Mouse (Mus musculus) intestine, embryonic 14.5 days (tissue): Measurements from ENCODE around the gene Efcab5. TPM values are rescaled to one million over a fixed set of nuclear protein-coding genes. Genes with fewer than 3 reads are reported as not detected.

Source experiments
- ATAC-seq: fragments of 200-750 bp; cut with Nextera tagmentation; replicated peaks from 2 replicates; pipeline ENCODE4 v1.8.0; 2017; ENCODE audit warnings: low read depth, moderate number of reproducible peaks, moderate TSS enrichment, moderate library complexity; ENCODE audit not compliant: low FRiP score, low TSS enrichment
- DNase-seq: peaks from one replicate; pipeline ENCODE4 v3.0.0-alpha.2; 2018; ENCODE audit warnings: low spot score
- H3K27ac ChIP-seq: fragments of 300-500 bp; sonication (generic); 2 replicates; pipeline ENCODE4 v1.5.1; 2014; ENCODE audit warnings: low read depth, mild to moderate bottlenecking, control low read depth
- H3K27me3 ChIP-seq: fragments of 300-500 bp; sonication (generic); replicated peaks from 2 replicates; pipeline ENCODE4 v1.6.1; 2014; ENCODE audit warnings: low read length, control low read depth; ENCODE audit not compliant: control insufficient read depth, insufficient read depth
- H3K36me3 ChIP-seq: fragments of 300-500 bp; sonication (generic); 2 replicates; pipeline ENCODE4 v1.6.1; 2014; ENCODE audit warnings: low read length, control low read depth; ENCODE audit not compliant: control insufficient read depth, insufficient read depth
- H3K4me1 ChIP-seq: fragments of 300-500 bp; sonication (generic); replicated peaks from 2 replicates; pipeline ENCODE4 v1.6.1; 2014; ENCODE audit warnings: low read length, control low read depth, mixed read lengths; ENCODE audit not compliant: control insufficient read depth, insufficient read depth
- H3K4me2 ChIP-seq: fragments of 300-500 bp; sonication (generic); 2 replicates; pipeline ENCODE4 v1.6.1; 2014; ENCODE audit warnings: low read length
- H3K4me3 ChIP-seq: fragments of 300-500 bp; sonication (generic); 2 replicates; pipeline ENCODE4 v1.5.1; 2014; ENCODE audit warnings: low read depth, low read length, control low read depth, mixed read lengths
- H3K9ac ChIP-seq: fragments of 300-500 bp; sonication (generic); 2 replicates; pipeline ENCODE4 v1.6.1; 2014; ENCODE audit warnings: mild to moderate bottlenecking, low read length
- H3K9me3 ChIP-seq: fragments of 300-500 bp; sonication (generic); 2 replicates; pipeline ENCODE4 v1.6.1; 2016; ENCODE audit warnings: low read length, control low read depth; ENCODE audit not compliant: control insufficient read depth
- WGBS: fragments of 180-500 bp; shearing (Covaris S2); extraction: QIAGEN DNeasy Blood & Tissue Kit; methylation state at CpG from one replicate; pipeline ENCODE4 v1.1.7; 2014; 5-methylcytosine and 5-hydroxymethylcytosine counted together
- polyA plus RNA-seq: library from polyadenylated mRNA; unstranded; fragments of >200 nt; fragmentation: Nextera tagmentation; extraction: Ambion mirVana; gene quantifications from 2 replicates; pipeline ENCODE4 v1.2.1, GENCODE M21; 2014

The Efcab5 gene
- polyA plus RNA-seq, 1 experiment from 2014 or later: 0.58 TPM

DNA sequence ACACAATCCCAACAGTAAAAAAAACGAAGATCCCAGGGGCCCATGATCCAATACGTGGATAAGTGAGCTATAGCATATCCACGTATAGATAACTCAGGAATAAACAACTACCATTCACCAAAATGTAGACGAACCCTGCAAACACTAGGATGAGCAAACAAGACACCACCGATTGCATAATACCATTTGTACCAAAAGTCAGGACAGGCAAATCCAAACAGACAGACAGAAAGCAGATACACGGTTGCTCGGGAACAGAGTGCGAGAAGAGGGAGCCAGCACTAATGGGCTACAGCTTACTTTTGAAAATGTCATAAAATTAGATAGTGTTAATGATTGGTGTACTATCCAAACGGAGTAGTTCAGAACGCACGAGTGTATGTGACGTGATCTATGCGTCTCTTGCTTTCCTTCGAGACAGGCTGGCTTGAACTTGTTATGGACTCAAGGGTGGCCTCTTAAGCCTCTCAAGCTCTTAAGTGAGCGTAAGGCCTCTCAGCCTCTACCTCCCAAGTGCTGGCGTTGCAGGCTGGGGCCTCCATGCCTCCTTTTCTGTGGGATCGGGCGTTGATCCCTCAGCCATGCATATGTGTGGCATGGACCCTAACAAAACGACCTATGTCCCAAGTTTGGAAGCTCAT is 90.3 kb downstream of the Efcab5 start:
- Histone ChIP-seq H3K4me1 (peaks cover 10% of the 10 kb centered on the region), H3K27me3 (no peaks in the 10 kb centered on the region), H3K4me2 (no peak overlapping the region), H3K9me3 (no peaks in the 10 kb centered on the region), H3K27ac (no peak overlapping the region), H3K4me3 (no peak overlapping the region), H3K9ac (no peak overlapping the region), H3K36me3 (no peaks in the 10 kb centered on the region)
- DNase-seq: no peak
- WGBS: 42% methylated on average over 19 of the region's 19 CpGs
- no peak for ATAC-seq

DNA sequence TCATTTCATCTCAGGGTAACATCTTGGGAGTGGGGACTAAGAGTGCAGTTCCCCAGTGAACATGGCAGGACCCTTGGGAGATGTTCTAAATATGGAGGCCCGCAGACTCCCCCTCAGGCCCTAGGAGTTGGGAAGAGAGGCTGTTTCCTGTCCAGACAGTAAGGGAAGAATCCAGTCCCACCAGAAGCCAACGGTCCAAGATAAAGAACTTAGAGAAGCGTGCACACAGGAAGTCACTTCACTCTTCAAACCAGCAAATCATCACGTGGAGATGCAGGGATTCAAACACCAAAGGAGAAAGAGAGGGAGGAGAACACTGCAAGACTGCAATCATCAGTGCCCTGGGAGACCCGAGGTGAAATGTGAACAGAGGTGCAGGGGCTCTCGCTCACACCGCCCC is 91.8 kb downstream of the Efcab5 start:
- ATAC-seq: no peak
- no peak for DNase-seq
- no peak overlapping the region for H3K4me3 ChIP-seq
- no peaks in the 10 kb centered on the region for H3K27me3 ChIP-seq
- H3K27ac ChIP-seq: no peak overlapping the region
- 61% methylated on average over 7 of the region's 7 CpGs for WGBS
- H3K4me1 ChIP-seq: peaks cover 10% of the 10 kb centered on the region
- no peak overlapping the region for H3K9ac ChIP-seq
- no peaks in the 10 kb centered on the region for H3K36me3 ChIP-seq
- no peaks in the 10 kb centered on the region for H3K9me3 ChIP-seq
- H3K4me2 ChIP-seq: no peak overlapping the region

DNA sequence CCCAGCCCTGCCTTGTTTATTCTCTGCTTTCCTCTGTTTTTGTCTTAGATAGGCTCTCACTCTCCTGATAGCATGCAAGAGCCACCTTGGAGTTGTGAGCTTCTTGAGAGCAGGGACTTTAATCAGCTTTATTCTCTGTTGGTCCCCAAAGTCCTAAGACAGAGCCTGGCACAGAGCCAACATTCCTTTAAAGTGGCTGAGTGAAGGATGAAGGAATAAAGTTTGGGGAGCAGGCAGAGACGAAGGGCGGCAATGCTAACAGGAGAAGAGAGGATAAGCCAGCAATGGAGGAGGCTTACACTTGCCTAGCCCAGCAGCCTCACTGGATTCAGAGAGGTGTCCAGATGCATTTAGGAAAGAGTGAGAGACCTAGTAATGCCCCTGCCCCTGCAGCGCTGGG is 92.2 kb downstream of the Efcab5 start:
- H3K4me3 ChIP-seq: no peak overlapping the region
- H3K9me3 ChIP-seq: no peaks in the 10 kb centered on the region
- H3K36me3 ChIP-seq: no peaks in the 10 kb centered on the region
- no peak overlapping the region for H3K27ac ChIP-seq
- H3K9ac ChIP-seq: no peak overlapping the region
- no peaks in the 10 kb centered on the region for H3K27me3 ChIP-seq
- 62% methylated on average over 3 of the region's 3 CpGs for WGBS
- DNase-seq (no peak), ATAC-seq (no peak)
- H3K4me2 ChIP-seq: no peak overlapping the region
- peaks cover 10% of the 10 kb centered on the region for H3K4me1 ChIP-seq

DNA sequence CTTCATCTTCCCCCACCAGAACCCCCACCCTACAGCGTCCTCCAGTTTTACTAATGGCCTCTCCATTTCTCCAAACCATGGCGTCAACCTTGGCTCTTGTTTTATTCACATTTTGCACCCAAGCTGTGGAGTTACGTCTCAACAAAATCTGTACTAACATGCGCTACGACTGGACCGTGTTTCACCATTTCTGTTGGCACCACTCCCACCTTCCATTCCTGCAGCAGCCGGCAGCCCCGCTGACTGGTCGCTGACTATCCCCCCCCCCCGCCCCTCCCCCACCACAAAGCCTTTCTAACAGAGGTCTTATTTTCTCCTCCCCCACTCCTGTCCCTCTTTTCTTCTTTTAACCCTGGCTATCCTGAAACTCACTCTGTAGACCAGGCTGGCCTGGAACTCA is 93.6 kb downstream of the Efcab5 start:
- no peaks in the 10 kb centered on the region for H3K27me3 ChIP-seq
- H3K4me3 ChIP-seq: no peak overlapping the region
- WGBS: 65% methylated on average over 10 of the region's 10 CpGs
- no peak for DNase-seq
- H3K36me3 ChIP-seq: no peaks in the 10 kb centered on the region
- H3K9me3 ChIP-seq: no peaks in the 10 kb centered on the region
- H3K9ac ChIP-seq: no peak overlapping the region
- ATAC-seq: no peak
- no peak overlapping the region for H3K27ac ChIP-seq
- H3K4me2 ChIP-seq: no peak overlapping the region
- peaks cover 10% of the 10 kb centered on the region for H3K4me1 ChIP-seq

DNA sequence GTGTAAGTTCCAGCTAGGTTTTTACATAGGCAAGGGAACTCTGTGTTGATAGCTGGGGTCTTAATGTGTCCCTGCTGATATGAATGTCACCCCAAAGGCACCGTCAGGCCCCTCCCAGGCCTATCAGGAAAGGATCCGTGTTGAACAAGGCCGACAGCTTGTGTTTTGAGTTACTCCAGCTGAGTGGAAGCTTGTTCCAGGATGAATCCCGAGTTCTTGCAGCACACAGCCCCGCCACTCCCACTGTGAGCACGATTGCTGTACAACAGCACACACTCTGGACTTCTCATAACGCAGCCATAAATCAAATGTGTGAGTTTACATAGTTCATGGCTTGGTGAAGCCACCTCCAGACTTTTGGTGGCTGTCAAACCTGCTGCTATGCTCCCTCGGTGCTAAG is 94.6 kb downstream of the Efcab5 start:
- Histone ChIP-seq H3K36me3 (no peaks in the 10 kb centered on the region), H3K27ac (no peak overlapping the region), H3K9ac (no peak overlapping the region), H3K27me3 (no peaks in the 10 kb centered on the region), H3K4me1 (peaks cover 10% of the 10 kb centered on the region), H3K4me3 (no peak overlapping the region), H3K4me2 (no peak overlapping the region), H3K9me3 (no peaks in the 10 kb centered on the region)
- 40% methylated on average over 8 of the region's 8 CpGs for WGBS
- ATAC-seq: no peak
- no peak for DNase-seq

DNA sequence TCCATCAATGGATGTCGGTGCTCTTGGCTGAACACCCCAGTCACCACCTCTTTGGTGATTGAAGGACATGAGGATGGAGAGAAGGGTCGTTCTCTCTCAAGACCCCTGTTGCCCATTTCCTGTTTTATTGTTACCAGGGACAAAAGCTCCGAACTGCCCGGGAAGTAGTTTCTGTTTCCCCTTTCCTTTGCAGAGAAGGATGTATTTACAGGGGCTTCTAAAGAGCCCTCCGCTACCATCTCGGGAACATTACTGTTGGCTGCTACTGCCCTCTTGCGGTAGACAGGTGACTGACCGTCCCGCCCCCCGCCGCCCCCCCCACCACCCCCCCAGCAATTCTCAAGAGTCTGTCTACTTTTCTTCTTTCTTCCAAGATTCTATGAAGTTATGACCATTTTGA is 95.6 kb downstream of the Efcab5 start:
- H3K27ac ChIP-seq: no peak overlapping the region
- DNase-seq (peak; percentile 73), ATAC-seq (no peak)
- no peaks in the 10 kb centered on the region for H3K36me3 ChIP-seq
- no peak overlapping the region for H3K9ac ChIP-seq
- H3K27me3 ChIP-seq: no peaks in the 10 kb centered on the region
- 5% methylated on average over 11 of the region's 11 CpGs for WGBS
- H3K4me2 ChIP-seq: peak overlapping the region; percentile 50
- peak overlapping the region; percentile 22 for H3K4me3 ChIP-seq
- peaks cover 10% of the 10 kb centered on the region for H3K4me1 ChIP-seq
- no peaks in the 10 kb centered on the region for H3K9me3 ChIP-seq

DNA sequence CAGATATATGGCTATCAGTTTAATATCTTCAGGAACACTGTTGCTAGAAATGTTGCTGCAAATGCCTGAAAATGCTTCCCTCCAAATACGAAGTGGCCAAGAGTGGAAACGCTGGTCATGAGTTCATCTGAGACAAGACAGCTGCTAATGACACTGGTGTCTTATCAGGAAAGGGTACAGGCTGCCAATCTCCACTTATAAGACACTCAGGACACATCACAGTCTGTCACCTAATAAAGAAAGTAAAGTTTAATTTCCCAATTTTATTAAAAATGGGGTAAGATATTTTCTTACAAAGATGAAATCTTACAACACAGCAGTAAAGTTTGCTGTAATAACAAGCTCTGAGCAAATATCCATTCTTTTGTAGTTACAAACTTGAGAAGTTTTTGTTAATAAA is 99.6 kb downstream of the Efcab5 start:
- Histone ChIP-seq H3K9me3 (no peaks in the 10 kb centered on the region), H3K4me2 (no peak overlapping the region), H3K4me1 (peaks cover 4% of the 10 kb centered on the region), H3K27me3 (no peaks in the 10 kb centered on the region), H3K36me3 (no peaks in the 10 kb centered on the region), H3K9ac (no peak overlapping the region), H3K4me3 (no peak overlapping the region), H3K27ac (no peak overlapping the region)
- no peak for DNase-seq
- no peak for ATAC-seq
- 63% methylated on average over 2 of the region's 2 CpGs for WGBS

DNA sequence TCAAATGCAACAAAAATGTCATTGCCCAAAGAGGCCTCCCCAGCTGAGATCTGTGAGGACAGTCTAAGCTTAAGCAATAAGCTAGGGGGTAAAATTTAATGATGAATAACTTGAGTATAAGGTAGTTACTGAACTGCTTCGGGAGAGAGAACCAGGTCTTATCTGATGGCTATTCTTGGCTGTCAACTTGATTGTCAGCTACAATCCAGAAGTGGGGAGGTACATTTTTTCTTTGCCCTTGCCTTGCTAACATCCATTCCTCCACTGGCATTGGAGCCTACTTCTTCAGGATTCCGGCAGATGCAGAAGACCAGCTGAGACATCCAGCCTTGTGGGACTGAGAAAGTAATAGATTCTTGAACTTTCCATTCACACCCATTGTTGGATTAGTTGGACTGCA is 101.8 kb downstream of the Efcab5 start:
- H3K9me3 ChIP-seq: no peaks in the 10 kb centered on the region
- H3K27ac ChIP-seq: no peak overlapping the region
- no peak overlapping the region for H3K4me2 ChIP-seq
- H3K4me3 ChIP-seq: no peak overlapping the region
- H3K4me1 ChIP-seq: no peaks in the 10 kb centered on the region
- H3K36me3 ChIP-seq: no peaks in the 10 kb centered on the region
- no peaks in the 10 kb centered on the region for H3K27me3 ChIP-seq
- H3K9ac ChIP-seq: no peak overlapping the region
- 75% methylated on average over 2 of the region's 2 CpGs for WGBS
- no peak for DNase-seq
- ATAC-seq: no peak

DNA sequence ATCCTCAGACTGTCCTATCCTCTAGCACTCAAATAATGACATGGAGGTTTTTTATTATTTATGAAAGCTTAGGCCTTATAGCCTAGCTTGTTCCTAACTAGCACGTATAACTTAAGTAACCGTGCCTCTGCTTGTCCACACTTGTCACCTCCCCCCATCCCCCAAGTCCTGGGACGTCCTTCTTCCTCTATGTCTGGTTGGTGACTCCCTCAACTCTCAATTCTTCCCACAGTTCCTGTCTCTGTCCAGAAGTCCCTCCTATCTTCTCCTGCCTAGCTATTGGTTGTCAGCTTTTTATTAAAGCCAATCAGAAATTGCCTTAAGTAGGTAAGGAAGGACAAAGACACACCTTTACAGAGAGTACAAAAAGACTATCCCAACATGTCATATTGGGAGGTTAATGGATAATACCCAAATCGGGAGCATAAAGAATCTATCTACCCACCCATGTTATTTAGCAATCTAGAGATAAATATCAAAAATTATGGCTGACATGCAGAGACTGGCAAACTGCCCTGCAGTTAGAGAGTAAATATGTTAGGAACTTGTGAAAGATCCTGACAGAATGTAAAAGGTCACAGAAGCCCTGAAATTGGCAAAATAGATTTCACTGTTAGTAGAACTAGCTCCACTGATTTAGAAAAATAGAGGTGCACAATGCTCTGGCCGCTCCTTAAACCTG is 104.6 kb downstream of the Efcab5 start:
- no peaks in the 10 kb centered on the region for H3K4me1 ChIP-seq
- no peak overlapping the region for H3K9ac ChIP-seq
- DNase-seq: no peak
- no peaks in the 10 kb centered on the region for H3K9me3 ChIP-seq
- no peak overlapping the region for H3K27ac ChIP-seq
- 61% methylated on average over 5 of the region's 5 CpGs for WGBS
- no peaks in the 10 kb centered on the region; the same call in 1 of the 2 replicates for H3K27me3 ChIP-seq
- H3K4me2 ChIP-seq: no peak overlapping the region
- no peak for ATAC-seq
- no peaks in the 10 kb centered on the region for H3K36me3 ChIP-seq
- no peak overlapping the region for H3K4me3 ChIP-seq
